Mouse (Mus musculus): ENCODE measurements around the gene Gm3033. TPM values are rescaled to one million over a fixed set of nuclear protein-coding genes. Genes with fewer than 3 reads are reported as not detected.

Gm3033 gene
- not detected for polyA plus RNA-seq (2015; fragmentation: Illumina TruSeq; extraction: RNeasy Lipid Tissue Mini Kit (QIAGEN cat#74804); ENCODE audit: low read depth, low replicate concordance)

GRCm38 (mm10) chr14:3845945-3846344, at the start of gene Gm3033:
Gm3033 (plus strand) TSS chr14:3846245.

DNA sequence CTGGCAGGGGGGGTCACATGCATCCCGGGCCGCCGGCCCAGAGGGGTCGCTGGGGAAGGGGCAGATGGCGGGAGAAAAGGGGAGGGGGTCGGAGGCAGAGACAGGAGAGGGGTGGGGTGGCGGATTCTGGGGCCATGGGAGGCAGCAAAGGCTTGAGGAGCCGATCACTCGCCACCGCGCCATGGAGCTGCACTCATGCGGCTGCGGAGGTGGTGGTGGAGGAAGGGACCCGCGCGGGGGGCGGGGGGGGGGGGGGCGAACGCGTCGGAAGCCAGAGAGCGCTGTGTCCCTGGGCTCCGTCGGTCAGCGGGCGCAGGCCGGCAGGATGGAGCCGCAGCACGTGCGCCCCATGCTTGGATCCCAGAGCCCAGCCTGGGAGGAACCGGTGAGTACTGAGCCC, 36.3 kb upstream of the Gm3033 start, which contains the start of gene Gm3002:
Gene Gm3002 (plus strand): TSS at position 301 of the 400 bp plus-strand sequence.

GRCm38 (mm10) chr14:3883872-3884271, 37.8 kb downstream of the Gm3033 start, which contains the start of gene Gm2916:
Gm2916 (plus strand) TSS chr14:3884172.

Other genes with a start within 250 kb of the Gm3033 start
- not detected for gene Gm3012, start 211.7 kb upstream of the Gm3033 start, polyA plus RNA-seq (2015; fragmentation: Illumina TruSeq; extraction: RNeasy Lipid Tissue Mini Kit (QIAGEN cat#74804); ENCODE audit: low read depth, low replicate concordance)
- gene Gm3020, start 194.2 kb upstream of the Gm3033 start, polyA plus RNA-seq (2015; fragmentation: Illumina TruSeq; extraction: RNeasy Lipid Tissue Mini Kit (QIAGEN cat#74804); ENCODE audit: low read depth, low replicate concordance): 4.3 TPM
- gene Gm3043, start 157.5 kb upstream of the Gm3033 start, polyA plus RNA-seq (2015; fragmentation: Illumina TruSeq; extraction: RNeasy Lipid Tissue Mini Kit (QIAGEN cat#74804); ENCODE audit: low read depth, low replicate concordance): not detected
- gene Gm3002, start 36.2 kb upstream of the Gm3033 start, polyA plus RNA-seq (2015; fragmentation: Illumina TruSeq; extraction: RNeasy Lipid Tissue Mini Kit (QIAGEN cat#74804); ENCODE audit: low read depth, low replicate concordance): not detected
- gene Gm2916, start 37.9 kb downstream of the Gm3033 start, polyA plus RNA-seq (2015; fragmentation: Illumina TruSeq; extraction: RNeasy Lipid Tissue Mini Kit (QIAGEN cat#74804); ENCODE audit: low read depth, low replicate concordance): not detected
- gene Gm3029, start 85.5 kb downstream of the Gm3033 start, polyA plus RNA-seq (2015; fragmentation: Illumina TruSeq; extraction: RNeasy Lipid Tissue Mini Kit (QIAGEN cat#74804); ENCODE audit: low read depth, low replicate concordance): not detected
- 0.48 TPM for gene Gm3095, start 117.3 kb downstream of the Gm3033 start, polyA plus RNA-seq (2015; fragmentation: Illumina TruSeq; extraction: RNeasy Lipid Tissue Mini Kit (QIAGEN cat#74804); ENCODE audit: low read depth, low replicate concordance)
- not detected for gene Gm3099, start 152.1 kb downstream of the Gm3033 start, polyA plus RNA-seq (2015; fragmentation: Illumina TruSeq; extraction: RNeasy Lipid Tissue Mini Kit (QIAGEN cat#74804); ENCODE audit: low read depth, low replicate concordance)
- gene Gm5796, start 177.7 kb downstream of the Gm3033 start, polyA plus RNA-seq (2015; fragmentation: Illumina TruSeq; extraction: RNeasy Lipid Tissue Mini Kit (QIAGEN cat#74804); ENCODE audit: low read depth, low replicate concordance): 0.34 TPM
- gene Gm3115, start 237.9 kb downstream of the Gm3033 start, polyA plus RNA-seq (2015; fragmentation: Illumina TruSeq; extraction: RNeasy Lipid Tissue Mini Kit (QIAGEN cat#74804); ENCODE audit: low read depth, low replicate concordance): not detected